Comparison of ENCODE assay signal across 8 mouse cellular contexts in the genomic region with DNA sequence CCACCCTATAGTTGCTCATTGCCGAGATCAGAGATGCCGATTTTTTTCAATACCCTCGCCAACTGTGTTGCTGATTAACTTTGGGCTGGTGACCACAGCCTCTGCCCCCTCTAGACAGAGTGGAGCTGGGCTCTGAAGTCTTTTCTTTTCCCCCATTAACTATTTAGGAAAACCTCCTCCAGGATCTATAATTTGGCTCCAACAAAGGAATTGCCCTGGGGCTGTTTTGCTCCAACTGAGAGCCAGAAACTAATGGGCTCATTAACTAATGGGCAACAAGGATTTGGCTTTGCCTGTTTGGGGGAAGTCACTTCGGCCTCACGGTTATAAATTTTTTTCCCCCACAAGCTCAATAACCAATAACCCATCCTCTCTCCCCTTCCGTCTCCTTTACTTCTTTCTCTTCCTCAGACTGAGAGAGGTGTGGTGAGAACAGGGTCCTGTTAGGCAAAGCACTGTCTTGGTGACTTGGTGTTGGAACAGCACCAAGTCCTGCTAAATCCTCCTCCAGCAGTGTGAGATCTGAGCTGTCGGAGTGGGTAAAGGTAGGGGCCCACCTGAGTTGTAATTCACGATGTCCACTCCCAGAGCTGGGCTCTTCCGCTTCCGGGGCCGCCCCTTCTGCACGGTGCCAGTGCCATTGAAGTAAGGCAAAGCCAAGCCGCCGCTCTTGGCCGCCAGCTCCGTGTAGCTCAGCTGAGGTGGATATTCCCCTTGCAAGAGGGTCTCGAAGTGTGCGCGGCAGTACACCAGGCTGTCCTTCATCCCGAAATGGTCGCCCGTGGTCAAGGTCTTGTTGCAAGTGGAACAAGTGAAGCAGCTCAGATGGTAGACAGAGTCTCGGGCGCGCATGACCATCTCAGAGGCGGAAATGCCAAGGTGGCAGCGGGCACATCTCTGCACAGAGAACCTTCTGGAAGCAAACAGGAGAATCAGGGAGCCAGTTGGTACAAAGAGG. TPM values are rescaled to one million over a fixed set of nuclear protein-coding genes. Genes with fewer than 3 reads are reported as not detected.
A peak's percentile ranks its signal among the peaks of the same experiment; 100 is the strongest.
DNase-seq lines count a peak whose midpoint lies in the region; ATAC-seq lines count a peak whose summit lies in the region.

No protein-coding gene starts in this region.

- peak overlapping the region; percentile 55 for H3K4me2 ChIP-seq in kidney, embryonic 15.5 days
- H3K4me2 ChIP-seq in hindbrain, embryonic 14.5 days (replicated peaks): peak overlapping the region; percentile 51

- peaks cover 97% of the 10 kb centered on the region for H3K27me3 ChIP-seq in kidney, embryonic 15.5 days
- H3K27me3 ChIP-seq in hindbrain, embryonic 14.5 days (ENCODE audit: control insufficient read depth, insufficient read depth, low read length): peaks cover 76% of the 10 kb centered on the region

- H3K36me3 ChIP-seq in kidney, embryonic 15.5 days: no peaks in the 10 kb centered on the region
- H3K36me3 ChIP-seq in hindbrain, embryonic 14.5 days (replicated peaks; ENCODE audit: control insufficient read depth, insufficient read depth): no peaks in the 10 kb centered on the region

- no peak overlapping the region for H3K9ac ChIP-seq in kidney, embryonic 15.5 days
- H3K9ac ChIP-seq in hindbrain, embryonic 14.5 days: peak overlapping the region; percentile 58

- H3K27ac ChIP-seq in kidney, embryonic 15.5 days: no peak overlapping the region
- H3K27ac ChIP-seq in hindbrain, embryonic 14.5 days: peak overlapping the region; percentile 71

- peak overlapping the region; percentile 27 for H3K4me3 ChIP-seq in kidney, embryonic 15.5 days (replicated peaks)
- peak overlapping the region; percentile 34 for H3K4me3 ChIP-seq in hindbrain, embryonic 14.5 days (replicated peaks; ENCODE audit: low read length)

- no peak for DNase-seq in kidney, adult 18-20 months
- peak; percentile 48 for DNase-seq in embryo, embryonic 9.5 days (ENCODE audit: extremely low spot score)
- DNase-seq in hindbrain, embryonic 14.5 days (ENCODE audit: low spot score): no peak
- DNase-seq in neural tube, embryonic 10.5 days (ENCODE audit: extremely low spot score, low spot score): peak; percentile 53
- no peak for DNase-seq in right cerebral cortex, postnatal 36 days (ENCODE audit: low spot score in 2 of 2)
- DNase-seq in left cerebral cortex, adult 8-10 months (ENCODE audit: low spot score in 2 of 2): no peak
- DNase-seq in spleen, postnatal 4 days (ENCODE audit: low spot score in 2 of 2): no peak

- 8% methylated on average over 27 of the region's 27 CpGs for WGBS in kidney, embryonic 15.5 days
- 9% methylated on average over 27 of the region's 27 CpGs for WGBS in hindbrain, embryonic 14.5 days

- peak; percentile 46; the same call in 1 of the 2 replicates for ATAC-seq in kidney, embryonic 15.5 days (replicated peaks; ENCODE audit: low FRiP score)
- ATAC-seq in hindbrain, embryonic 14.5 days (ENCODE audit: low FRiP score): no peak

- no peaks in the 10 kb centered on the region for H3K9me3 ChIP-seq in kidney, embryonic 15.5 days (replicated peaks)
- H3K9me3 ChIP-seq in hindbrain, embryonic 14.5 days (ENCODE audit: control insufficient read depth, low read length): no peaks in the 10 kb centered on the region

- peaks cover 26% of the 10 kb centered on the region for H3K4me1 ChIP-seq in kidney, embryonic 15.5 days
- H3K4me1 ChIP-seq in hindbrain, embryonic 14.5 days (replicated peaks; ENCODE audit: control insufficient read depth, insufficient read depth, low read length): 0 out of 2 replicates have a peak, but pooled peaks cover 5% of the 10 kb centered on the region

RNA-seq across cellular contexts. Expression of a gene that starts 10.3 kb away (rescaled TPM):
- 0.33 and 0.38 TPM in 2 replicates for polyA plus RNA-seq in kidney, embryonic 15.5 days (2015; fragmentation: Nextera tagmentation; extraction: Ambion mirVana)
- 9.5 and 18.5 TPM in 2 replicates for polyA plus RNA-seq in hindbrain, embryonic 14.5 days (2014; fragmentation: Nextera tagmentation; extraction: Ambion mirVana)
- 1 to 10 TPM in 1 of 4 experiments, under 1 TPM in 3; 0.82 to 1.2 (median 0.91) TPM for total RNA-seq in left cerebral cortex, adult 8-10 months (2022)

RNA-seq across cellular contexts. Expression of a gene that starts 18.6 kb away (rescaled TPM):
- 42.3 and 44.7 TPM in 2 replicates for polyA plus RNA-seq in kidney, embryonic 15.5 days (2015; fragmentation: Nextera tagmentation; extraction: Ambion mirVana)
- 32.5 and 37.1 TPM in 2 replicates for polyA plus RNA-seq in hindbrain, embryonic 14.5 days (2014; fragmentation: Nextera tagmentation; extraction: Ambion mirVana)
- total RNA-seq in left cerebral cortex, adult 8-10 months (2022): 10 to 100 TPM; 12.3 to 15.5 (median 13.7) TPM

Comparison
In these comparisons a context has a peak if more than half of its experiments do, and no peak if none do; other contexts are left out.
1. DNase-seq: peak in embryo, embryonic 9.5 days (single experiment) and neural tube, embryonic 10.5 days (single experiment); none in kidney, adult 18-20 months (single experiment), hindbrain, embryonic 14.5 days (single experiment), right cerebral cortex, postnatal 36 days (0 of 2), left cerebral cortex, adult 8-10 months (0 of 2) and spleen, postnatal 4 days (0 of 2).